Mouse (Mus musculus): ENCODE measurements at regions not wholly inside any gene's neighbourhood (a gene's known extent, or its start where the extent isn't known, plus 50 kb on each side); places are given as distances from the start of the nearest gene placed in this dataset.

DNA sequence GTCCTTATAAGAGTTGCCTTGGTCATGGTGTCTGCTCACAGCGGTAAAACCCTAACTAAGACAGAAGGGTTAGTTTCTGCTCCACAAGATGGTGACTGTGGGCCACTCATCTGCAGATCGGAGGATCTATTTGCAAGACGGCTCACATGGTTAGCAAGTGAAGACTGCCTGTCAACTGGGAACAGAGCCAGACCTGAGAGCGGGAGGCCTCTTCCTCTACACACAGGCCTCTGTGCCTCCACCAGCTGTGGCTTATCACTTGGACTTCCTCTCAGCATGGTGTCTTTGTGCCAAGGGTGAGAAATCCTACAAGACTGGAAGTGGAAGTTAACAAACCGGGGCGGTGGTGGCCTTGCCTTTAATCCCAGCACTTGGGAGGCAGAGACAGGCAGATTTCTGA lies 126.1 kb downstream of the Zfp36l2 start:
- TF ChIP-seq POLR2A (IDR thresholded peaks at IDR 0.05; ENCODE audit: low read depth, low read length) = no peak
- TF ChIP-seq CTCF (IDR thresholded peaks at IDR 0.05; ENCODE audit: extremely low read depth, insufficient read length, insufficient replicate concordance, low read depth, low read length) = no peak

Data from small intestine, adult 2 months (tissue).